Mouse (Mus musculus): ENCODE results near the gene Lrrc25. TPM values are rescaled to one million over a fixed set of nuclear protein-coding genes. Genes with fewer than 3 reads are reported as not detected.
A peak's percentile ranks its signal among the peaks of the same experiment; 100 is the strongest.

Lrrc25 gene
- polyA plus RNA-seq, 1 experiment from 2014 or later, result 0.97 TPM

DNA sequence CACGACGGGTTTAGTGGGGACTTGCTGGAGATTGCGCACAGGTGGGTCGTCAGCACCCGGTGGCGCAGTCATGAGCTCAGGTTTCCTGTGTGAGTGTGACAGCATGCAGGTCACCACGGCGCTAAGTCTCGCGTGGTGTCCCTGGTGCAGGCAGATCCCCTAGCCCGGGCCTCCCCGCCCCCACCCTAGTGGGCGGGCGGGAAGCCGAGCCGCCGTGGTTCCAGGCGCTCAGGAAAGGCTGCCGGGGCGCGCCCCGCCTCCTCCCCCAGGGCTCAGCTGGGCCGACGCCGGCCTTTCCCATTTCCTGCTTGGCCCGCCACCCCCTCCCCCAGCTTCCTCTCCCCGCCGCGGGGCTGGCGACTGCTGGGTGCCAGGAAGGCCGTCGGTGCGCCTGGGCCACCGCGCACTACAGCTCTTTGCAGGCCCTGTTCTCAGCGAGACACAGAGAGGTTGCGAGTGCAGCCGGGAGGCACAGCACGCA, 6.5 kb upstream of the Lrrc25 start:
- H3K9me3 ChIP-seq (ENCODE audit: control insufficient read depth, low read length), result no peaks in the 10 kb centered on the region
- peak overlapping the region; percentile 62 for H3K9ac ChIP-seq (ENCODE audit: low read depth, low read length)
- DNase-seq (ENCODE audit: low spot score) (peak; percentile 87), ATAC-seq (ENCODE audit: low FRiP score) (peak; percentile 66)
- peak overlapping the region; percentile 98 for H3K27ac ChIP-seq (ENCODE audit: low read depth, low read length)
- H3K27me3 ChIP-seq (ENCODE audit: control insufficient read depth, insufficient read depth, low read length), result no peaks in the 10 kb centered on the region
- peak overlapping the region; percentile 30 for H3K4me3 ChIP-seq (ENCODE audit: low read depth, low read length)
- H3K4me1 ChIP-seq (replicated peaks; ENCODE audit: control insufficient read depth, insufficient read depth, low read length), result peaks cover 22% of the 10 kb centered on the region
- no peaks in the 10 kb centered on the region for H3K36me3 ChIP-seq (ENCODE audit: control insufficient read depth, insufficient read depth, low read length)
- H3K4me2 ChIP-seq (replicated peaks; ENCODE audit: low read depth, low read length), result peak overlapping the region; percentile 75
- 1% methylated on average over 31 of the region's 39 CpGs for WGBS

DNA sequence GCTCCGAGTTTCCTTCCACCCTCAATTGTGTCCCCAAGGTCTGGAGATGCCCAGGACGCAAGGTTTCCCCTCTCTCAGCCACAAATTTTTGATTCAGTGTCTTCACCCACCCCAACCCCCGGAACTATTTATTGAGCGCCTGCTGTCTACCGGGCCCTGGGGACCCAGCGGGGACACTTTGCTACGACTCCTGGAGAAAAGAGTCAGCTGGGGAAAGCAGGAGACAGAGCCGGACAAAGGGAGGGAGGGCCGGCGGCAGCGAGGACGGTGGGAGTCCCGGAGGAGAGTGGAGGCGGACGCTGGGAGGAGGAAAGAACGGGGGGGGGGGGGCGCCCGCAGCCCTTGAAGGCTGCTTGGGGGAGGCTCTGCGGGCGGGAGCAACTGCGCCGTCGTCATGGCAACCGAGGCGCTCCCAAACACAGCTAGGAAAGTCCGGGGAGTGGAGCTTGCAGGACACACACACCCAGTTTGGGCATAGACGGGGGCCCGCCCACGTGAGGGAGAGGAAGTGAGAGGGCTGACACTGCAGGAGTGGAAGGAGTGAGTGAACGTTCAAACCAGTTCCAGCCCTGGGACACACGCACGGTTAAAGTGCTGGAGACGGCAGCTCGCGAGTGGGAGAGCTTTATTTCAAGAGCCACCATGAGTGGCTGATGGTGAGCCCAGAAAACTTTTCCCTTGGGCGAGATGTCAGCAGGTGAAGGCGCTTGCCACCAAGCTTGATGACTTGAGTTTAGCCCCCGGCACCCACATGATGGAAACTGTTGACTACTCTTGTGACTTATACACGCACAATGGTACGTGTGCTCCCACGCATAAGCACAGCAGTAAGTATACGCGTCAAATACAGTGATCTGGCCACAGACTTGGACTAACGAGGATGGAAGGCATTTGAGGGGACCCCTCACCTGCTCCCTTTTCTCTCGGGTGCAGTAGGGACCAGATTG, 5.8 kb upstream of the Lrrc25 start:
- Histone ChIP-seq H3K4me3 (ENCODE audit: low read depth, low read length) (peak overlapping the region; percentile 30), H3K4me1 (replicated peaks; ENCODE audit: control insufficient read depth, insufficient read depth, low read length) (peaks cover 22% of the 10 kb centered on the region), H3K4me2 (replicated peaks; ENCODE audit: low read depth, low read length) (peak overlapping the region; percentile 75), H3K27ac (ENCODE audit: low read depth, low read length) (peak overlapping the region; percentile 98), H3K36me3 (ENCODE audit: control insufficient read depth, insufficient read depth, low read length) (no peaks in the 10 kb centered on the region), H3K27me3 (ENCODE audit: control insufficient read depth, insufficient read depth, low read length) (no peaks in the 10 kb centered on the region), H3K9me3 (ENCODE audit: control insufficient read depth, low read length) (no peaks in the 10 kb centered on the region), H3K9ac (ENCODE audit: low read depth, low read length) (peak overlapping the region; percentile 62)
- ATAC-seq (ENCODE audit: low FRiP score), result peak; percentile 50
- DNase-seq (ENCODE audit: low spot score), result peak; percentile 87
- WGBS, result 3% methylated on average over 45 of the region's 45 CpGs

DNA sequence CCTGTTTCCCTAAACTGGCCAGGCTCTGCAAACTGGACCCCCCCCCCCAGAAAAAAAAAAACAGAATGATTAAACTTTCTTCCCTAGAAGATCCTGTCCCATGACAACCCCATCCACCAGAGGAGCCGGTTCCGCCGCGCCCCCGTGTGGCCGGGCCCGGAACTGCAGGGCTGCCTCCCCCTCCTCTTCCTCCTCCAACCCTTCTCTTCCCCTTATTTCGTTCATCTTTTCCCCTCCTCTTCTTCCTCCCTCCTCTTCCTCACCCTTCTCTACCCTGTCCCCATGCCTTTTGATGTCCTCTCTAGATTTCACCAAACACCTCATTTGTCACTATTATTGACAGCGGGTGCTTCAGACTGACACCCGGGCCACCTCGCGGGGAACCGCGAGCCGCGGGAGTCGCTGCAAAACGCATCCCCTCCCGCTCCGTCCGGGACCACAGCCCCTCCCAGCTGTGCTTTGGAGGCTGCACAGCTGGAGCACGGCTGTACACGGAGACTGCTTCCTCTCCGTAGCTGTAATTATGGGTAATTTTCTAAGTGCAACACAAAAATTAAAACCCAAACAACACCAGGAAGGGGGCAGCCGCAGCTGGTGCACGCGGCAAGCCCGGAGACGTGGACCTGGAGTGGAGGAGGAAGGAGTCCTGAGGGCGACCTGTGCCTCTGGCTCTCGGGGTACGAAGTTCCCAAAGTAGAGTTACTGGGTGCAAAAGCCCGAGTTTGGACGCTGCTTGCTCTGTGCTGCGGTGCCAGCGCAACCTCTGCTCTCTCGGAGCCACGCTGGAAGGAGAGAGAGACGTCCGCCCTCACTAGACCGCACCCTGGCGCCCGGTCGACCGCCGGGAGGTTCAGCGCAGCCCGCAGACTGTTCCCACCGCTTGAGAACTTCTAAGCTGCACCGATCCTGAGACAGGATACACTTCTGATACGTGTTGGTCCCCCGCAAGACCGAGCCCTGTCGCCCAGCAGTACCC, 4.9 kb upstream of the Lrrc25 start:
- WGBS, result under 1% methylated on average over 54 of the region's 54 CpGs
- Histone ChIP-seq H3K27ac (ENCODE audit: low read depth, low read length) (peak overlapping the region; percentile 51), H3K9ac (ENCODE audit: low read depth, low read length) (peak overlapping the region; percentile 50), H3K9me3 (ENCODE audit: control insufficient read depth, low read length) (no peaks in the 10 kb centered on the region), H3K27me3 (ENCODE audit: control insufficient read depth, insufficient read depth, low read length) (no peaks in the 10 kb centered on the region), H3K4me3 (ENCODE audit: low read depth, low read length) (peak overlapping the region; percentile 41), H3K36me3 (ENCODE audit: control insufficient read depth, insufficient read depth, low read length) (no peaks in the 10 kb centered on the region), H3K4me1 (replicated peaks; ENCODE audit: control insufficient read depth, insufficient read depth, low read length) (peaks cover 21% of the 10 kb centered on the region), H3K4me2 (replicated peaks; ENCODE audit: low read depth, low read length) (peak overlapping the region; percentile 95)
- DNase-seq (ENCODE audit: low spot score), result peak; percentile 89
- peak; percentile 8; the same call in 1 of the 2 replicates for ATAC-seq (ENCODE audit: low FRiP score)

DNA sequence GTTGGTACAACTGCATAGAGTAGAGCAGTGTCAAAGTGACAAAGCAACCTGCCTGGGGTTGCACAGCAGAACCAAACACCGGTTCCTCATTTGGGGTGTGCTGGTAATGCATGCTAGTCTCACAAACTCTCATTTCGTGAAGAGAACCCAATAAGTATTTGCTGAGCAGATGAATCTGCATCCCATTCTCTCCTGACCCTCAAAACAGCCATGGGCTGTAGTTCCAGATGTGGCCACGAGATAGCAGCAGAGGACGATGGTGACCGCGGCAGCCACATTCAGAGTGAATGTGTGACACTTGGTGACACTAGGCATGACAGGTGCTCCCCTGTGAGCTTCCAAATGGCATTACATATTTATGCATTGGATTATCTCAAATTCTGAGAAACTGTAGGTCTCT, 4.1 kb upstream of the Lrrc25 start:
- Histone ChIP-seq H3K36me3 (ENCODE audit: control insufficient read depth, insufficient read depth, low read length) (no peaks in the 10 kb centered on the region), H3K27me3 (ENCODE audit: control insufficient read depth, insufficient read depth, low read length) (no peaks in the 10 kb centered on the region), H3K4me2 (replicated peaks; ENCODE audit: low read depth, low read length) (peak overlapping the region; percentile 95), H3K9ac (ENCODE audit: low read depth, low read length) (peak overlapping the region; percentile 50), H3K9me3 (ENCODE audit: control insufficient read depth, low read length) (no peaks in the 10 kb centered on the region), H3K4me1 (replicated peaks; ENCODE audit: control insufficient read depth, insufficient read depth, low read length) (peaks cover 20% of the 10 kb centered on the region), H3K27ac (ENCODE audit: low read depth, low read length) (peak overlapping the region; percentile 51), H3K4me3 (ENCODE audit: low read depth, low read length) (peak overlapping the region; percentile 41)
- DNase-seq (ENCODE audit: low spot score) (peak; percentile 96), ATAC-seq (ENCODE audit: low FRiP score) (no peak)
- 1% methylated on average over 6 of the region's 6 CpGs for WGBS

DNA sequence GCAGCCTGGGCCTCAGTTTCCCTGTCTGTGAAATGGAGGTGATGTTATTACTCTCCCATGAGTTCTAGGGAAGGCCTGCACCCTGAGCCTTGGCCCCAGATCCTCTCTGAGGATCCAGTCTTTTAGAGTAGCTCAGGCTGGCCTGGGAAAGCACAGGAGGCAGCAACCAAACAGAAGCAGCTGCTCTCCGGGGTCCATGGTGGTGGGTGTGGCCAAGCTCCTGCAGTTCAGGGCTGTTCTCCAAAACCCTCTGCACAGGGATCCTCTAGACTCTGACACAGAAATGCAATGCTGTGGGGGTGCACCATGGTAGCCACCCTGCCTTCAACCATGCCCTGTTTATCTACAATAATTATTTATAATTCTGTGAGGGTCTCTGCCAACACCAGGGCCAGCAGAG, 2.2 kb upstream of the Lrrc25 start:
- Histone ChIP-seq H3K36me3 (ENCODE audit: control insufficient read depth, insufficient read depth, low read length) (no peaks in the 10 kb centered on the region), H3K9me3 (ENCODE audit: control insufficient read depth, low read length) (no peaks in the 10 kb centered on the region), H3K4me1 (replicated peaks; ENCODE audit: control insufficient read depth, insufficient read depth, low read length) (peaks cover 17% of the 10 kb centered on the region), H3K27ac (ENCODE audit: low read depth, low read length) (no peak overlapping the region), H3K9ac (ENCODE audit: low read depth, low read length) (no peak overlapping the region), H3K4me3 (ENCODE audit: low read depth, low read length) (no peak overlapping the region), H3K27me3 (ENCODE audit: control insufficient read depth, insufficient read depth, low read length) (no peaks in the 10 kb centered on the region), H3K4me2 (replicated peaks; ENCODE audit: low read depth, low read length) (no peak overlapping the region)
- no peak for DNase-seq (ENCODE audit: low spot score)
- 15% methylated on average over 1 of the region's 1 CpGs for WGBS
- no peak for ATAC-seq (ENCODE audit: low FRiP score)

DNA sequence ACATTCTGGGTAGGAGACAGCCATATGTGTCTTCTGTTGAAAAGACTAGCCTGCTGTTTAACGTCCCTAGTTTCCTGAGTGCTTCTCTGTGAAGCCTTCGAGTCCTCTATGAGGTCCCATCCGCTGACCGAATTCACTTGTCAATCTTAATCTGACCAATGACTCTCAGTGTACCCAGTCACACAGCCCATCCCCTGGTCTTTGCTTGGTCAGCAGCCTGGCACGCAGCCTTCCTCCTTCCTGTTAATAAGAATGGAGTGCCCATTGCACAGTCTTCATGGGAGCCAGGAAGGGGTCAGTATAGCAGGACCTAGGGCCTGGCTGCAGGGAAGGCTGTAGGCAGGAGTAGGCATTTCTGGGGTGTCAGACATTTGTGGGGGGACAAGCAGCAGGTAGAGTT, 1.5 kb upstream of the Lrrc25 start:
- H3K4me2 ChIP-seq (replicated peaks; ENCODE audit: low read depth, low read length), result no peak overlapping the region
- H3K4me1 ChIP-seq (replicated peaks; ENCODE audit: control insufficient read depth, insufficient read depth, low read length), result peaks cover 11% of the 10 kb centered on the region
- ATAC-seq (ENCODE audit: low FRiP score), result no peak
- 75% methylated on average over 5 of the region's 5 CpGs for WGBS
- no peaks in the 10 kb centered on the region for H3K36me3 ChIP-seq (ENCODE audit: control insufficient read depth, insufficient read depth, low read length)
- no peaks in the 10 kb centered on the region for H3K27me3 ChIP-seq (ENCODE audit: control insufficient read depth, insufficient read depth, low read length)
- H3K9me3 ChIP-seq (ENCODE audit: control insufficient read depth, low read length), result no peaks in the 10 kb centered on the region
- H3K4me3 ChIP-seq (ENCODE audit: low read depth, low read length), result no peak overlapping the region
- no peak overlapping the region for H3K9ac ChIP-seq (ENCODE audit: low read depth, low read length)
- DNase-seq (ENCODE audit: low spot score), result no peak
- H3K27ac ChIP-seq (ENCODE audit: low read depth, low read length), result no peak overlapping the region

DNA sequence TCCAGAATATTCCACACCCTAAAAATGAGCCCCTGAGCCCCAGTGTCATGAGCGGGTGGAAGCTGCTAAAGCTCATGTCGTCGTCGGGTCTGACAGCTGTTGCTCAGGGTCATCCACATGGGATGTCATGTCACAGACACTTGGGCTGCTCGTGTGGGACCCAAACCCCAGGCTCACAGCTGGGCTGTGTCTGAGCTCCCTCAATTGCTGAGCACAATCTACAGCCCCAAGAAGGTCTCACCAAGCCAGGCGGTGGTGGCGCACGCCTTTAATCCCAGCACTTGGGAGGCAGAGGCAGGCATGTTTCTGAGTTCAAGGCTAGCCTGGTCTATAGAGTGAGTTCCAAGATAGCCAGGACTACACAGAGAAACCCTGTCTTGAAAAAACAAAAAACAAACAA, 674 bp upstream of the Lrrc25 start:
- Histone ChIP-seq H3K4me2 (replicated peaks; ENCODE audit: low read depth, low read length) (no peak overlapping the region), H3K27ac (ENCODE audit: low read depth, low read length) (no peak overlapping the region), H3K9me3 (ENCODE audit: control insufficient read depth, low read length) (no peaks in the 10 kb centered on the region), H3K27me3 (ENCODE audit: control insufficient read depth, insufficient read depth, low read length) (no peaks in the 10 kb centered on the region; the same call in 1 of the 2 replicates), H3K9ac (ENCODE audit: low read depth, low read length) (no peak overlapping the region), H3K4me1 (replicated peaks; ENCODE audit: control insufficient read depth, insufficient read depth, low read length) (peaks cover 5% of the 10 kb centered on the region; the same call in 1 of the 2 replicates), H3K4me3 (ENCODE audit: low read depth, low read length) (no peak overlapping the region), H3K36me3 (ENCODE audit: control insufficient read depth, insufficient read depth, low read length) (no peaks in the 10 kb centered on the region)
- 89% methylated on average over 8 of the region's 8 CpGs for WGBS
- ATAC-seq (ENCODE audit: low FRiP score), result no peak
- DNase-seq (ENCODE audit: low spot score), result no peak

DNA sequence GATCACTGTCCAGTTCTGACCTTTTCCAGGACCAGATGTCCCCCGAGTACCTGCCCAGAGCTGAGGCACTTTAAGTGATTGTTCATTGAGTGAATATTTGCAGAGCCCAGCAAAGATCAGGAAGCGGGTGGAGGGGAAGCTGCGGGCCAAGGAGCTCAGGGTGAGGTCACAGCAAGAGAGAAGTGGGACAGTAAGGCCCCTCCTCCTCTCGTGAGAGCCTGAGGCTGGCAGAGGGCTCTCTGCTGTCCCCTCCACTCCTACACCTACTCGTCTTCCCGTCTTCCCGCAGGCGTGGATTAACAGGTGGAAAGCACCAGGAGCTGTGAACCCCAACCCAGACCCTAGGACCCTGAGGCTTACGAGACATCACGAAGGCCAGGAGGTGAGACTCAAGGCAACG, 690 bp downstream of the Lrrc25 start:
- DNase-seq (ENCODE audit: low spot score) (no peak), ATAC-seq (ENCODE audit: low FRiP score) (no peak)
- Histone ChIP-seq H3K27ac (ENCODE audit: low read depth, low read length) (no peak overlapping the region), H3K4me2 (replicated peaks; ENCODE audit: low read depth, low read length) (no peak overlapping the region), H3K27me3 (ENCODE audit: control insufficient read depth, insufficient read depth, low read length) (no peaks in the 10 kb centered on the region; the same call in 1 of the 2 replicates), H3K4me3 (ENCODE audit: low read depth, low read length) (no peak overlapping the region), H3K9me3 (ENCODE audit: control insufficient read depth, low read length) (no peaks in the 10 kb centered on the region), H3K4me1 (replicated peaks; ENCODE audit: control insufficient read depth, insufficient read depth, low read length) (no peaks in the 10 kb centered on the region), H3K9ac (ENCODE audit: low read depth, low read length) (no peak overlapping the region), H3K36me3 (ENCODE audit: control insufficient read depth, insufficient read depth, low read length) (no peaks in the 10 kb centered on the region)
- WGBS, result 54% methylated on average over 11 of the region's 11 CpGs

All from hindbrain, embryonic 11.5 days (tissue).